Mouse (Mus musculus): ENCODE measurements around the gene Gnb4. TPM values are rescaled to one million over a fixed set of nuclear protein-coding genes. Genes with fewer than 3 reads are reported as not detected.

Gnb4 gene
- polyA plus RNA-seq, 1 experiment: 13.9 TPM

DNA sequence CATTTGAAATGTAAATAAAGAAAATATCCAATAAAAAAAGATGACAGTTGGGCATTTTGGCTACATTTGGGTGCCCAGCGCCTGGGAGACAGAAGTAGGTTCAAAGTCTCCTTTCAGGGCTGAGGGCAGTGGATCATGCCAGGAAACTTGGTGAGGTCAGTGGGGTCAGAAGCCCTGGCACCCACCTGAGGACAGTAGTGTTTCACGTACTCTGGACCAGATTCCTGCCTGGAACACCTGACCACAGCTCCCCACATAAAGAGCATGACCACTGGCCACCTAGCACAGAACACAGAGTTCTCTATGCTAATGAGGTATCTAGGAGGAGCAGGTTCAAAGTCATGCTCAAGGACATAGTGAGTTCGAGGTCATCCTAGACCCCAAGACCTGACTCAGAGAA is 41.2 kb downstream of the Gnb4 start:
- peaks cover 9% of the 10 kb centered on the region for H3K36me3 ChIP-seq (ENCODE audit: control insufficient read depth, insufficient read depth, low read length)
- 95% methylated on average over 3 of the region's 3 CpGs for WGBS
- H3K4me1 ChIP-seq (ENCODE audit: control insufficient read depth, insufficient read depth, insufficient read length): no peaks in the 10 kb centered on the region
- no peak for DNase-seq (ENCODE audit: low read depth in 1 of 2, low spot score in 2 of 2)
- no peak overlapping the region for H3K4me3 ChIP-seq (ENCODE audit: extremely low read depth, insufficient read depth, insufficient read length)
- TF ChIP-seq POLR2A (IDR thresholded peaks at IDR 0.05; ENCODE audit: low read depth, low read length): no peak
- no peak for TF ChIP-seq CTCF (IDR thresholded peaks at IDR 0.05; ENCODE audit: extremely low read depth, insufficient read depth, insufficient read length, insufficient replicate concordance)
- no peaks in the 10 kb centered on the region for H3K27me3 ChIP-seq (ENCODE audit: control insufficient read depth, insufficient read depth, low read length)
- H3K27ac ChIP-seq (ENCODE audit: insufficient read depth, low read length): no peak overlapping the region

DNA sequence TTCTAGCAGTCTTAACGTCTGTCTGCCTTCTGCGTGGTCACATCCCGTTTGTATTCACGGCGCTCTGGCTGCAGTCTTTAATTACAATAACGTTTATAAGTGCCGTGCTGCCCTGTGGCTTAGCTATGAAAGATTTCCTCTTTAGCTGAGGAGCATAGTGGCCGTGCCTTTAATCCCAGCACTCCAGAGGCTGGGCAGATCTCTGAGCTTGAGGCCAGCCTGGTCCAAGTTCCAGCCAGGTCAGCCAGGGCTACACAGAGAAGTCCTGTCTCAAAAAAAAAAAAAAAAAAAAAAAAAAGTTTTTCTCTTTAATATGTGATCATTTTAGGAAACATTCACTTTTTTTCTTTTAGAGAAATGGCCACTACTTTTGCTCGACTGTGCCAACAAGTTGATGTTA is 42.5 kb downstream of the Gnb4 start:
- H3K4me3 ChIP-seq (ENCODE audit: extremely low read depth, insufficient read depth, insufficient read length): no peak overlapping the region
- no peak for TF ChIP-seq CTCF (IDR thresholded peaks at IDR 0.05; ENCODE audit: extremely low read depth, insufficient read depth, insufficient read length, insufficient replicate concordance)
- TF ChIP-seq POLR2A (IDR thresholded peaks at IDR 0.05; ENCODE audit: low read depth, low read length): no peak
- H3K27me3 ChIP-seq (ENCODE audit: control insufficient read depth, insufficient read depth, low read length): no peaks in the 10 kb centered on the region
- H3K27ac ChIP-seq (ENCODE audit: insufficient read depth, low read length): no peak overlapping the region
- no peaks in the 10 kb centered on the region for H3K4me1 ChIP-seq (ENCODE audit: control insufficient read depth, insufficient read depth, insufficient read length)
- 91% methylated on average over 9 of the region's 9 CpGs for WGBS
- peaks cover 16% of the 10 kb centered on the region for H3K36me3 ChIP-seq (ENCODE audit: control insufficient read depth, insufficient read depth, low read length)
- DNase-seq (ENCODE audit: low read depth in 1 of 2, low spot score in 2 of 2): no peak

GRCm38 (mm10) chr3:32573086-32573485 is 43.3 kb downstream of the Gnb4 start:
- H3K27me3 ChIP-seq (ENCODE audit: control insufficient read depth, insufficient read depth, low read length): no peaks in the 10 kb centered on the region
- no peak overlapping the region for H3K27ac ChIP-seq (ENCODE audit: insufficient read depth, low read length)
- no peaks in the 10 kb centered on the region for H3K4me1 ChIP-seq (ENCODE audit: control insufficient read depth, insufficient read depth, insufficient read length)
- no peak overlapping the region for H3K4me3 ChIP-seq (ENCODE audit: extremely low read depth, insufficient read depth, insufficient read length)
- DNase-seq (ENCODE audit: low read depth in 1 of 2, low spot score in 2 of 2): no peak
- peaks cover 17% of the 10 kb centered on the region for H3K36me3 ChIP-seq (ENCODE audit: control insufficient read depth, insufficient read depth, low read length)
- no peak for TF ChIP-seq CTCF (IDR thresholded peaks at IDR 0.05; ENCODE audit: extremely low read depth, insufficient read depth, insufficient read length, insufficient replicate concordance)
- TF ChIP-seq POLR2A (IDR thresholded peaks at IDR 0.05; ENCODE audit: low read depth, low read length): no peak
- 89% methylated on average over 2 of the region's 2 CpGs for WGBS

DNA sequence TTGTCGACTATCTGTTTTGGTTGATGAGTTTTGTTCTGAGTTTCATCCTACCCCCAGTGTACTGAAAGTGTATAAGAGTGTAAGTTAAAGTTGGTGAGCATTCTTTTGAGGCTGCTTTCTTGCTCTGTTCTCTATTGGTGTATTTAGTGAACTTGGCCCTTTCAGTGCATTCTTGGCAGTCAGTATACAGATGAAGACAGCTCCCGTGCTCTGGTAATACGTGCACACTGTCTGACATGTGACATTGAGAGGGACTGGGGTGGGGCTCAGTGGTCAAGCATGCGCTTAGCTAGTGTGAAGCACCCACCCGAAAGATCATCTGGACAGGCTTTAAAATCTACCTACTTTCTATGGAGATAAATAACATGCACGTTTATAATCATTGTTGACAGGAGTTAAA is 53.0 kb downstream of the Gnb4 start:
- no peaks in the 10 kb centered on the region for H3K4me1 ChIP-seq (ENCODE audit: control insufficient read depth, insufficient read depth, insufficient read length)
- DNase-seq (ENCODE audit: low read depth in 1 of 2, low spot score in 2 of 2): no peak
- peaks cover 16% of the 10 kb centered on the region for H3K36me3 ChIP-seq (ENCODE audit: control insufficient read depth, insufficient read depth, low read length)
- no peaks in the 10 kb centered on the region for H3K27me3 ChIP-seq (ENCODE audit: control insufficient read depth, insufficient read depth, low read length)
- no peak overlapping the region for H3K27ac ChIP-seq (ENCODE audit: insufficient read depth, low read length)
- no peak for TF ChIP-seq CTCF (IDR thresholded peaks at IDR 0.05; ENCODE audit: extremely low read depth, insufficient read depth, insufficient read length, insufficient replicate concordance)
- no peak for TF ChIP-seq POLR2A (IDR thresholded peaks at IDR 0.05; ENCODE audit: low read depth, low read length)
- H3K4me3 ChIP-seq (ENCODE audit: extremely low read depth, insufficient read depth, insufficient read length): no peak overlapping the region
- 92% methylated on average over 6 of the region's 6 CpGs for WGBS

- H3K27me3 ChIP-seq (ENCODE audit: control insufficient read depth, insufficient read depth, low read length): no peaks in the 10 kb centered on the region
- DNase-seq (ENCODE audit: low read depth in 1 of 2, low spot score in 2 of 2): peak in 1 of 2 experiments; percentile 7
- H3K27ac ChIP-seq (ENCODE audit: insufficient read depth, low read length): no peak overlapping the region
- H3K4me1 ChIP-seq (ENCODE audit: control insufficient read depth, insufficient read depth, insufficient read length): no peaks in the 10 kb centered on the region
- 100% methylated on average over 1 of the region's 1 CpGs for WGBS
- no peak for TF ChIP-seq CTCF (IDR thresholded peaks at IDR 0.05; ENCODE audit: extremely low read depth, insufficient read depth, insufficient read length, insufficient replicate concordance)
- no peak for TF ChIP-seq POLR2A (IDR thresholded peaks at IDR 0.05; ENCODE audit: low read depth, low read length)
- H3K4me3 ChIP-seq (ENCODE audit: extremely low read depth, insufficient read depth, insufficient read length): no peak overlapping the region
- peaks cover 14% of the 10 kb centered on the region for H3K36me3 ChIP-seq (ENCODE audit: control insufficient read depth, insufficient read depth, low read length)
Measured at GRCm38 (mm10) chr3:32553061-32553460, 63.3 kb downstream of the Gnb4 start.

DNA sequence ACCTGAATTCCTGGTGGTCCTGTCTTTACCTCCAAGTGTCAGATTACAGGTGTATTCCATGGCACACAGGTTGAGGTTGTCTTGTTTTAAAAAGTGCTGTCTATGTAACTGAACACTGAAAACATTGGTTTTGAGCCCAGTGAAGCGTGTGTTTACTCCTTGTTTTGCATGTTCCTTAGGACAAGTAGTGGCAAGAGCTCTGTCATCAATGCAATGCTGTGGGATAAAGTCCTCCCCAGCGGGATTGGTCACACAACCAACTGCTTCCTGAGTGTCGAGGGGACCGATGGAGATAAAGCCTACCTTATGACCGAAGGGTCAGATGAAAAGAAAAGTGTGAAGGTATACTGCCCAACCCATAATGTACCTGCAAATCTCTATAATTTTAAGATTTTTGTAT is 78.3 kb downstream of the Gnb4 start:
- no peak for DNase-seq (ENCODE audit: low read depth in 1 of 2, low spot score in 2 of 2)
- Histone ChIP-seq H3K4me3 (ENCODE audit: extremely low read depth, insufficient read depth, insufficient read length) (no peak overlapping the region), H3K27me3 (ENCODE audit: control insufficient read depth, insufficient read depth, low read length) (no peaks in the 10 kb centered on the region), H3K27ac (ENCODE audit: insufficient read depth, low read length) (no peak overlapping the region), H3K4me1 (ENCODE audit: control insufficient read depth, insufficient read depth, insufficient read length) (no peaks in the 10 kb centered on the region), H3K36me3 (ENCODE audit: control insufficient read depth, insufficient read depth, low read length) (peaks cover 7% of the 10 kb centered on the region)
- 96% methylated on average over 5 of the region's 5 CpGs for WGBS
- TF ChIP-seq CTCF (IDR thresholded peaks at IDR 0.05; ENCODE audit: extremely low read depth, insufficient read depth, insufficient read length, insufficient replicate concordance): no peak
- TF ChIP-seq POLR2A (IDR thresholded peaks at IDR 0.05; ENCODE audit: low read depth, low read length): no peak

- no peak overlapping the region for H3K27ac ChIP-seq (ENCODE audit: insufficient read depth, low read length)
Measured at GRCm38 (mm10) chr3:32537556-32537955, 78.8 kb downstream of the Gnb4 start.

More at GRCm38 (mm10) chr3:32537556-32537955, 78.8 kb downstream of the Gnb4 start:
- H3K4me1 ChIP-seq (ENCODE audit: control insufficient read depth, insufficient read depth, insufficient read length): no peaks in the 10 kb centered on the region
- TF ChIP-seq CTCF (IDR thresholded peaks at IDR 0.05; ENCODE audit: extremely low read depth, insufficient read depth, insufficient read length, insufficient replicate concordance) (no peak), POLR2A (IDR thresholded peaks at IDR 0.05; ENCODE audit: low read depth, low read length) (no peak)
- WGBS: 86% methylated on average over 1 of the region's 1 CpGs
- DNase-seq (ENCODE audit: low read depth in 1 of 2, low spot score in 2 of 2): no peak
- H3K4me3 ChIP-seq (ENCODE audit: extremely low read depth, insufficient read depth, insufficient read length): no peak overlapping the region
- peaks cover 7% of the 10 kb centered on the region for H3K36me3 ChIP-seq (ENCODE audit: control insufficient read depth, insufficient read depth, low read length)
- no peaks in the 10 kb centered on the region for H3K27me3 ChIP-seq (ENCODE audit: control insufficient read depth, insufficient read depth, low read length)
